Mouse (Mus musculus) T-helper 1 cell (primary cell): Measurements from ENCODE around the gene Neu2.
"Not testable (repeated sequence)": the region's sequence is repeated elsewhere in the genome, so short reads cannot be mapped to it uniquely, and the experiment has no call there.

Experiments
- in situ Hi-C: fragments of 300-600 bp; cut with MboI, MseI; formaldehyde crosslinking; loops from one replicate; pipeline ENCODE4 v1.15.1; 2025; ENCODE audit warnings: high pct_unique_total_duplicates

Neu2 gene

DNA sequence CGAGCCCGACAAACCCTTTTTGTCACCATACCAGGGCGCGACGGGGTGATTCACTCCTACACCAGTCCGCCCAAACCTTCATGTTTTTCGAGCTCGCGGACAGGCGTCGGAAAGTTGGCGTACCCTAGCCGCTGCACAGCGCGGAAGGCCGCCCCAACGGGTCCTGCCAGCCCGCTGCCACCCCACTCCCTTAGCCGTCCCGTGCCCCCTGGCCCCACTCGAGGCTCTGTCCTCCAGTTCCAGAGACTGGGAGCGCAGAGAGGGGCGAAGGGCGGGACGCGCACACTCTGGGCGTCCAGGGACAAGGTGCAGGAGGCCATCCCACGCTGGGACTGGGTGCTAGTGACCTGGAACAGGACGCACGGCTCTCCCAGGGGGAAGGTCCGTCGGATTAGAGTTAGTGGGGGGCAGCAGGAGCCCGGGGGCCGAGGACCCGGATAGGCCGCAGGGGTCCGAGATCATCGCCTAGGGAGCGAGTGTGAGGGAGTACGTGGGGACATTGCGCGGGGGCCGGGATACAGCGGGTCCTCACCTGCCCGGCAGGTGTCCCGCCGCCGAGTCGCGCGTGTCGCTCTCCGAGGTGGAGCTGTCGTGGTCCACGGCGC lies at the start of gene Neu2:
Gene Neu2 (plus strand): TSS at position 329 of the 605 bp plus-strand sequence.
- in situ Hi-C loops, result no loop called here

DNA sequence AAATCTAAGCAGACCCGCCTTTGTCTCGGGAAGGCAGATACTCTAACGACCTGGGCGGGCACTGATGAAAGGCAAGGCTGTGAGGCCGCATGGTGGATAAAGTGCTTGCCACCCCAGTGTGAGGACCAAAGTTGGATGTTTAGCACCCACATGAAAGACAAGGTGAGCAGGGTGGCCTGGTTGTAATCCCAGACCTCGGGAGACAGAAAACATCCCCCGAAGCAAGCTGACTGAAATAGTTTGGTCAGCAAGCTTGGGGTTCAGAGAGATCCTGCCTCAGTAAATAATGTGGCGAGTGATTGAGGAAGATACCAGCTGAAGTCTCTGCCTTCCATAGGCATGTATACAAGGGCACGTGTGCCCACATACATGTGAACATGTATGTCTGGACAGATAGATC lies 42.2 kb upstream of the Neu2 start:
- in situ Hi-C loops, result no loop called here

DNA sequence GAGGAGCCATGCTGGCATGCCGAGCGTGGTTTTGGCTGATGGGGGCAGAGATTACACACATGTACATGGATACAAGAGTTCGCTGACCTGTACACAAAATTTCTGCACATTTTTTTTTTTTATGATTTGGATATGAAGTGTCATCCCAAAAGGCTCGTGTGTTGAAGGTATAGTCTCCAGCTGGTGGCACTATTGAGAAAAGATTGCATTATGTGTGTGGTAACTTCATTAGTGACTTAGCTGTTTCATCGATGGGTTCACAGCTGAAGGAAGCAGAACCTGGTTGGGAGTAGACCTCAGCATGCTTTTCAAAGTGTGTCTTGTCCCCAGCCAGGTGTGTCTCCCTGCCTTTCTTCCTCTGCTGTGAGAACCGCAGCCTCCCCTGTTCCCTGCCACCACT lies 41.4 kb upstream of the Neu2 start:
- in situ Hi-C loops, result no loop called here

DNA sequence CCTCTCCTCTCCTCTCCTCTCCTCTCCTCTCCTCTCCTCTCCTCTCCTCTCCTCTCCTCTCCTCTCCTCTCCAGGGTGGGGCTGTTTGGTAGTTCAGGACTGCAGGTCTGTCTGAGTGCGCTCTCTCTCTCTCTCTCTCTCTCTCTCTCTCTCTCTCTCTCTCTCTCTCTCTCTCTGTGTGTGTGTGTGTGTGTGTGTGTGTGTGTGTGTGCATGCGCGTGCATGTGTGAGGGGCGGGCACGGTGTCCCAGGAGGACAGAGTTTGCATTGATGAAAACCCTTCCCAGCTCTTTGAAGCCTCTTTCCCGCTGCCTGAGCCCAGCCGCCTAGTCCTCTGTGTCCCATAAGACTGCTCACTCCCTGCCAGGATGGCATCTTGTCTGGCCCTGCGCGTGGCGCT lies 39.7 kb upstream of the Neu2 start, which contains the start of gene Snorc:
Gene Snorc (plus strand): TSS at position 301 of the 400 bp plus-strand sequence.
- in situ Hi-C loops, result not testable (repeated sequence)

DNA sequence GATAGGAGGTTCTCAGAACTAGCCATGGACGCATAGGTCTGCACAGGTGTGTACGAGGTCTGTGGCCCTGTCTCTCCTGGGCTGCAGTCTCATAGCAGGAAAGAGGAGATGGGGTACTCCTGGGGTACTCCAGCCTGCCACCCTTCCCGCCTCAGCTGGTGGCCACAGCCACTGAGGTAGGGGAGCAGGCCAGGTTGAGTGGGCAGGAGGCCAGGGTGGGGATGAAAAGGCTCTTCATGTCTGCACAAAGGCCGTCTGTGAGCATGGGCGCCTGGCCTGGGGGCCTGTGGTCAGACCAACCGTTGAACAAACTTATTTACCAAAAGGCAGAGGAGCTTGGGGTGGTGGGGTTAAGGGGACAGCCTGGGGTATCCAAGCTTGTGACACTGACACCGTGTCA lies 37.8 kb upstream of the Neu2 start:
- in situ Hi-C loops, result no loop called here

DNA sequence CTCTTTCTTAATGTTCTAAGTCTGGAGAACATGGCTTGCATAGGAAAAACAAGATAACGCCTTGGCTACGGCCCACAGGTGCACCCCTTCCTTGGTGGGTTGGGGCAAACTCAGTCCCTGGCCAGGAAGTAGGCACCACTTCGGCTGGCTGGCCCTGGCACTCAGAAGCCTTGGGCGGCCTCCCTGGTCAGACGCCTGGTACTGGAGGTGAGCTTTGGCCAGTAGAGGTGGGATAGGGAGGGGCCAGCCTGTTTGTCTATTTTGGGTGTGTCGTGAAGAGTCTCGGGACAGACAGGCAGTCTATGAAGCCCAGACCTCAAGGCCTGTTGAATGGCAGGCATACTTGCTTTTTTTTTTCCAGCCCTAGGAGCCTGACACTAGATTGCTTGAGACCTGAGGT lies 37.1 kb upstream of the Neu2 start:
- in situ Hi-C loops, result no loop called here

DNA sequence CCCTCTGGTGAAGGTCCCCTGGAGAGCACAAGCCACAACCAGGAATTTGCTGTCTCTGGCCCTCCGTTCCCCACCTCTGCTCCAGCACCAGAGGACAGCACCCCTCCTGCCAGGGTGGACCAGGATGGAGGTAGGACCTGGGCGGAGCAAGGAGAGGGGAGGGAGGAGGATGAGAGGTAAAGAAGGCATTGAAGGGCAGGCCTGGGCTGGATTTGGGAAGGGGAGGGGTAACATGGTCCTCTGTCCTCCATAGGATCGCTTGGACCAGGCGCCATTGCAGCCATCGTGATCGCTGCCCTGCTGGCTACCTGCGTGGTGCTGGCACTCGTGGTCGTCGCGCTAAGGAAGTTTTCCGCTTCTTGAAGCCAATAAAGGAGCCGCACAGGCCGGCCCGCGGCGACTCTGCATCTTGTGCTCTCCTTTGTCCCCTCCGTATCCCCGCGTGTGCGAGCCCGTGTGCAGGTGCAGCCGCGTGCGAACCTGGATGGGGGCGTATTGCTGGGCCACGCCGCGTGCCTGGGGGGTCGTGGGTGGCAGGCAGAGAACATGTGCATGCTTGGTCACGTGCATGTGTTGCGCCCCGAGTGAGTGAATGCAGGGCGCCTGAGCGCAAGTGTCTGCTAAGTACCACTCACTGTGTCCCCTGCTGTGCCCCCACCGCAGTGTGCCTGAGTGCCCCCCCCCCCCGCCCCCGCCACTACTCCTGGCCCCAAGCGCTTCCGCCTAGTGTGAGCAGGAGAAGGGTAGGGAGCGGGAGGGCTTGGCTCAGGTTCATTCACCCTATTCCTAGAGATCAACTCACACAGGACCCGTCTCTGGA lies 34.4 kb upstream of the Neu2 start:
- in situ Hi-C loops, result loop anchor here (25.0 kb wide), 1 partner anchor 862 kb away; no protein-coding TSS in a partner anchor

DNA sequence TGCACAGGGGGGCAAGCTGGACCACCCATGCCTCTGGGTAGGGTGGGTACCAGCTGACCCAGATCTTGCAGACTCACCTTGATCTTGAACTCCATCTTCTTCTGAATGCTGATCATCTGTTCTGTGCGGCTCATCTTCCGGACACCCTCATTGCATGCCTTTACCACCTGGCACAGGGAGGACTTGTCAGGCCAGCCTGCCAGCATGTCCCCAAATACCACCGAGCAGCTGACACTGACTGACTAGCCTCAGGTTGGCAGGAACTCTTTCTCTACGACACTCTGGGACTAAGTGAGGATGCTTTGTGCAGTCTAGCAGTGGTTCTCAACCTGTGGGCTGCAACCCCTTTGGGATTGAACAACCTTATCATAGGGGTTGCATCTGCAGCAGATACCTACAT lies 27.1 kb upstream of the Neu2 start:
- in situ Hi-C loops, result loop anchor here (25.0 kb wide), 1 partner anchor 855 kb away; no protein-coding TSS in a partner anchor

DNA sequence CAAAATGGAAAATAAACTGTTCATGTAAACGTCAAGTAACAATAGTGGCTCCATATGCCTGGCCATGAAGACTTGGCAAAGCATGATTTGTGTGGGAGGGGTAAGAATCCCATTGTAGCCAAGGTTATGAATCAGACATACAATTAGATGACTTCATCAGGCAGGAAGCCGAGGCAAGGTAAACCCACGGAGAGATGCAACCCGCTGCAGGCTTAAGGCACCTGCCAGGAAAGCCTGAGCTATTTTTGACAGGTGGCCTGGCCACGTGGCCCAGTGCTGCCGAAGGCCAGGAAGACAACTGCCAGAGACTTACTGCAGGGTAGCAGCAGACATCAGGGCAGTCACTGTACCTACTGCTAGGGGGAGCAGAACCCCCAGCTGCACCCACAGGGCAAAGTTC lies 23.3 kb upstream of the Neu2 start:
- in situ Hi-C loops, result loop anchor here (25.0 kb wide), 1 partner anchor 851 kb away; no protein-coding TSS in a partner anchor

DNA sequence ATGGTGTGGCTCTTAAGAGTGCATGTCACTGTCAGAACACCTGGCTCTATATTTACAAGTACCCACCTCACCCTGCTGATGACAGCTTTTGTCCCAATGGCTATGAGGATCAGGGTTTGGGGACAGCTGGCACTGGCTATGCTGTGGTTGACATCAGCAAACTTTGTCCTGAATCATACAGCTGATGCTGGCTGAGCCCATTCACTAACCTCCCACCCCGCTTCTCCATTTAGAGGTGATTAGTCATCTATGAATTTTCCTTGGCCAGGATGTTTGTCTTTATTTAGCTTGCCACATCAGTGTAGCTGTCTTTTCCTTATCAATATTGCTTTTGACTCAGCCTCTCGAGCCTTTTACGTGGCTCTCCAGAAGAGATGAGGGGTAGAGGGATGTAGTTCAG lies 17.4 kb upstream of the Neu2 start:
- in situ Hi-C loops, result loop anchor here (25.0 kb wide), 1 partner anchor 845 kb away; no protein-coding TSS in a partner anchor

DNA sequence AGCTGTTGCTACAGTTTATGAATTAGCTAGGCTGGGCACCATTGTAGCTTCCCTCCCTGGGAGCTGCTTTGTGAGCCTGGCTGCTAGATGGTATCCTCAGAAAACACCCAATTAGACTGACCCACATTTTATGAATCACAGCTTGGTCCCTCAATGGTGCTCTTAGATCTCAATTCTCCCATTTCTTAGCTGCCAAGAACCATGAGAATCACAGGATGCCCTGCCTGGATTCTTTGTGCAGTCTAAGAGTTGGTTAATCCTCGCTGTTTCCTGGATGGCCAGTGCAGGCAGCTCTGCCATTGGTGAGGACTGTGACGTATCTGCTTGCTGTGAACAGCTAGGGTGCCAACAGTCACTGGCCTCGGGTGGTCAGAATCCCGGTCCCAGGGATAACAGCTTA lies 16.1 kb upstream of the Neu2 start:
- in situ Hi-C loops, result loop anchor here (25.0 kb wide), 1 partner anchor 844 kb away; no protein-coding TSS in a partner anchor

DNA sequence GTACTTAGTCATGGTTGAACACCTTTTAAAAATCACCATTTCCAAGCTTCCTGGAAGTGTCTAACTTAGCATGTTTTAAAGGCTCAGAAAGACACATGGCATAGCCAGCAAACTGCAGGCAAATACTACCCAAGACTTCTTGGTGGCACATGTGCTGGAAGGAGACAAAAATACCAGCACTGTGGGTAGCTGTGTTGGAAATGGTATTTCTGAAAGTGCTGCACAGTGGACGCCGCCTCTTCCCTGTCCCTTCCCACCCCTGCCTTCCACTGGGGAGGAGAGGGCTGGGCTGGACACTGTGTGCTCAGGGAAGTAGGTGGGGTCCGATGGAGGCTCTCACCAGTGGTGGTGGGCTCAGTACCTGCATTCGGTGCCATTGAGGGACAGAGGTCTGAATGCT lies 4.2 kb upstream of the Neu2 start:
- in situ Hi-C loops, result no loop called here

DNA sequence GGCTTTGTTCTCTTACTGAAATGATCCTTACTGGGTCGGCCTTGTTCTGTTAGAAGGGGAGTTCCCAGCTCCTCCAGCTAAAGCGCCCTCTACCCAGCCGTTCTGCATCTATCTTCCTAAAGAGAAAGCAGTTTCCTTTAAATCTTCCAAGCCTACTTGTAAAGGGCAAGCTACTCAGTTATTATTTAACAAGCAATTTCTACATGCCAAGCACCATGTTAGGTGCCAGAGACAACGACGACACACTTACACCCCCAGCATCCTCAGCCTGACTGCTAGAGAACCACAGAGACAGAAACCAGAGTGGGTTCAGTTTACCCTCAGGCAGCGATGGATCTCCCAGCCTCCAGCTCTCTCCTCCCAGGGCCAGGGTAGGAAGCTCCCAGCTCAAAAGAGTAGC lies 1.8 kb upstream of the Neu2 start:
- in situ Hi-C loops, result no loop called here

DNA sequence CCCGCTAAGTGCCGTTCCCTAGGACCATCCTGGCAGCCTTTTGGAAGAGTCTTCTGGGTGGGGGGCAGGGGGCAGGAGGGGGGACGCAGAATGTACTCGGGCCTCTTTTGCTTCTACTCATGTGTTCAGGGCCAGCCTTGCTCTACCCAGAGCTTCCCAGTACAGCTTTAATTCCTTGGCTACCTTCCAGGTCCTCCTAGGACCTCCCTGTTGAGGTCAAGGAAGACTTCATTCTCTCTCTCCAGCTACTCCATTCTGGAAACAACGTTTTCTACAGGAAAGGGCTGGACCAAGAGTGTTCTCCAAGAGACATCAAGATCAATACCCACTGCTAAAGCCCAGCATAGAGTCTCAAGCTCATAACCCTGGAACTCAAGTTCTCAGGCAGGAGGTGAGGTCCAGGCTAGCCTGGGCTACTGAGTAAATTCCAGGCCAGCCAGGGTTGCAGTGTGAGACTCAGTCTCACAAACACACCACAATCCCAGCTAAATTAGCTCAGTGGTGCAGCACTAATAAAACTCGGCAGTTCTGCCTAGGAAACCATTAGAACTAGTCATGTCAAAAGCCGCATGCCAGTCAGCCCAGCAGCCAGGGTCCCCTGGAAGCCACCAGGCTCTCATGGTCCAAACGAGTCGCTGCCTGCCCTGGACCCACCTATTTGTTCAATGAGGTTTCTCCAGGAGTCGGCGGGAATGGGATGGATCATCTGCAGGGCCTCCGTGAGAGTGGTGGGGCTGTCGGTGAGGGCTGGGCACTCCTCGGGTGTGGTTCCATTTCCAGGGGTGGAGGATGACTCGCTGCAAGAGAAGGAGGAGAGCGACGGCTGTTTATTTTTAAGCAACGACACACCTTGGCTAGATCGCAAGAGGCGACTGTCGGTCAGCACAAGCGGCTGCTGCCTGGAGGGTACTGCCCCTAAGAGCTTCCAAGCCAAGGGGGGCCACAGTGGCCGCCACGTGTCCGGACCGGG lies 813 bp upstream of the Neu2 start:
- in situ Hi-C loops, result no loop called here

DNA sequence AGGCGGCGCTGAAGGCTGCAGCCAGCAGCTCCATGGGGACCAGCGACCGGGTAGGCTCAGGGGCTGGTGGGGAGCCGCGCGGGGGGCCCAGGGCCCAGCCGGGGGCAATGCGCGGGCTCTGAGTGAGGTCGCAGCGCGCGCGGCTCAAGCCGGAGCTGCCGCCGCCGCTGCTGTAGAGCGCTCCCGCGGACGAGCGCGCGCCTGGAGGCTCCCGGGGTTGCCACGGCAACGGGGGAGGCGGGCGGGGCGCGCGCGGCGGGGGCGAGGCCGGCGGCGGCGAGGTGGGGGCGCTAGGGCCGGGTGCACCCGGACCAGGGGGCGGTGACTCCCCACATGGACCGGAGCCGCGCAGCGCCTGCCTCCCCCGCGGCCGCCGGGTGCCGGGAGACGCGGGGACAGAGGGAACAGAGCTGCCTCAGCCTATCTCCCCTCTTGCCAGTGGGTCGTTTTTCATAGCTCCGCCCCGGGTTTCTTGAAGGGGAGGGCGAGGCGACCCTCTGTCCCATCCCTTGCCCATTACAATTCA lies 540 bp downstream of the Neu2 start:
- in situ Hi-C loops, result no loop called here

DNA sequence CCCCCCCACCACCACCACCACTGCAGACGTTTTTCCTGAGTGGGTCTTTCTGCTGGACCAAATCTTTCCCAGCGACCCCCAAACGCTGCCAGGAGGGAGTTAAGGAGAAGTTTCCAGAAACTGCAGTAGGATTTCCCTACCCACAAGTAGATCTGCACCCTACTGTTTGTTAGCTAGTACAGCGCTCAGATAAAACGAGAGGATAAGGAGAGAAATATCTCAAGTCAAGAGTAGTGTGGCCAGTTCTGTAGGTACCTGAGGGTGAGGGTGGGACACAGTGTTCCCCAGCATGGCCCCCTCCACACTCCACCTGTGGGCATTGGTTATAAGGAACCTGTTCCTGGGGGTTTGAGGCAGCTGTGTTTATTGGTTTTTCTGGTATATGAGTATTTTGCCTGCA lies 1.2 kb downstream of the Neu2 start:
- in situ Hi-C loops, result no loop called here

DNA sequence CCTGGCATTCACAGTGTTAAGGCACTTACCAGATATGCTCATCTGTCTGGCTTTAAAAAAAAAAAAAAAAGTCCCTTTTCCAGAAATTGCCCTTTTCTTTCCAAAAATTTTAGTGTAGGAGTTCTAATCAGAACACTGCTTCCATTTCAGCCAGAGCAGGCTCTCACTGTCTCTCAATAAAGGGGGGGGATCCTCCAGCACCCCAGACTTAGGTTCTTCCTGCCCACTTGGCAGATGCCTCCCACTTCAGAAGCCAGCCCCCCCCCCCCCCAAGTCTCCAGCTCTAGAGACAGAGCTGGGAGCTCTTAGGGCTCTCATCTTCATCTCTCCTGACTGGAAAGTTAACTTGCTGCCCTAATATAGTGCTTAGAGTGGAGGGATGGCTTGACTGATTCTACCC lies 10.8 kb downstream of the Neu2 start:
- in situ Hi-C loops, result no loop called here

DNA sequence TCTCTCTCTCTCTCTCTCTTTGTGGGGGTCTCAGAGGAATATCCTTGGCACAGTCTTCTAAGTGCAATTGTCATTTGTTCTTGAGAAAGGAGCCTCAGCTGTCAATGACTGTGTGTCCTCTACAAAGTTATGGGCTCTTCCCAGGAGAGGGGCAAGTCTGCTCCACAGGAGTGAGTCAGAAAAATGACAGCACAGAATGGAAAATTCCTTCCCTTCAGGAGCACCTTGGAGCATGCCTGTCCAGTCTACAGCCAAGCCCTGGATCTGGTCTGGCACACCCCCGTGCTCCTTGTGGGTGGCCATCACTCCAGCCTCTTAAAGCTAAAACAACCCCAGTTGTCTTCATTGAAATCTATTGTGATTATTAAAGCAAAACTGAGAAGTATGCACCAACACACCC lies 11.8 kb downstream of the Neu2 start:
- in situ Hi-C loops, result no loop called here

DNA sequence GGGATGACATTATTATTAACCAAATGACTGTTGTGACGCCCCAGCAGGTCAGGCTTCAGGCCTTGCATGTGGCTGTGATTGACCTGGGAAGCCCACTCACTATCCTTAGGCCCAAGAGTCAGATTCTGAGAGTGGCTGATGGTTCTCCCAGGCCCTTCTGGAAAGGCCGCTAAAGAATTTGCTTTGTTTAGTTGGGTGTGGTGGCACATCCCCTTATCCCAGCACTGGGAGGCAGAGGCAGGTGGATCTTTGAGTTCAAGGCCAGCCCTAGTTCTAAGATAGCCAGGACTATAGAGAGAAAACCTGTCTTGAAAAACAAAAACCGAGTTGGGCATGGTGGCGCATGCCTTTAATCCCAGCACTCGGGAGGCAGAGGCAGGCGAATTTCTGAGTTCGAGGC lies 15.4 kb downstream of the Neu2 start:
- in situ Hi-C loops, result no loop called here

DNA sequence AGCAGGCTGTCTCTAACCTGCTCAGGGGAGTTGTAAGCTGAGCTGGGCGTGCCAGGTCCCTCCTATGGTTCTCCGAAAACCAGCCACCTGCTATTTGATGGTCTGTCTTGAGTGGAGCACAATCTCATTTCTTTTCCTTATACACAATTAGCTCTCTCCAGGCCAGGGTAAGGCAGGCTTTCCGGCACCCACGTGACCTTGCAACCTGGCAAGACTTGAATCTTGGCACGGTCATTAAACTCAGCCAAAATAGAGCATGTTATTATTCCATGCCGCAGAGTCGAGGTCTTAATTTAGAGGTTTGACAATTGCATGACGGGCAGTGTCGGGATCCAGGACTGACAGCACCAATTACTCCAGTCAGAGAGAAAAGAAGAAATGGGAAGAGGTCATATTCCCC lies 17.5 kb downstream of the Neu2 start:
- in situ Hi-C loops, result no loop called here

DNA sequence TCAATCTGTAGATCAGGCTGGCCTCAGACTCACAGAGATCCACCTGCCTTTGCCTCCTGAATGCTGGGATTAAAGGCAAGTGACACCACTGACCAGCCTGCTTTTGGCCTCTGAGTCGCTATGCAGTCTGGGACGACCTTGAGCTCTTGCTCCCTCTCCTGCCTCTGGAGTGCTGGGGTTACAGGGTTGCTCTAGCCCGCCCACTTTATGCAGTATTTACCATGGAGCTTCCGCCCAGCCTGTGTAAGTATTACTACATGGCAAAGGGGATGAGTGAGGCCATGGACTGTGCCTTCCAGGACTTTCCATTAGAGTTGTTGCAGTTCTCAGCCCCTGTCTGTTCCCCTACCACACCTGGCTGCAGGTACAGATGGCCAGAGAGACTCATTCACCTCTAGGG lies 22.7 kb downstream of the Neu2 start:
- in situ Hi-C loops, result no loop called here

DNA sequence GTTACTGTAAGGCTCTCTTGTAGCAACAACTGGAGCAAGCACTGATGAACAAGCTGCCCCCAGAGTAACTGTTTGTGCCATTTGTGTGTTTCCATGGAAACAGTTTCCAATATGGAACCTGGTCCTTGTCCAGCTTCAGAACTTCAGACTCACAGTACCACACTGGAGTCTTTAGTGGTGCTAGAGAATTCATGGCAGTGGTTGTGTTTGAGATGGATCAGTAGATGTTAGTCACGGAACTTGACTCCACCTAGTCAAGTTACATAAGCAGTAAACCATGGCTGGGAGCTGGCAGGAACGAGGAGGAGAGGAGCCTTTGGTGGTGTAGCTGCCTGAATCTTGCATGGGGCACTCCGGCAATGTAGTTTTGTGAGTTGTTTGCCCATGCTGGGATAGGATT lies 24.4 kb downstream of the Neu2 start:
- in situ Hi-C loops, result no loop called here
